Mouse (Mus musculus) liver, adult 2 months (tissue): Measurements from ENCODE around the gene Actrt3. TPM values are rescaled to one million over a fixed set of nuclear protein-coding genes. Genes with fewer than 3 reads are reported as not detected.
A peak's percentile ranks its signal among the peaks of the same experiment; 100 is the strongest.

ENCODE experiments used
- DNase-seq: peaks from one replicate; pipeline ENCODE4 v3.0.0-alpha.2; 2011; ENCODE audit warnings: low read depth, low spot score; ENCODE audit errors: extremely low read depth
- H3K27ac ChIP-seq: fragments of 200-500 bp; replicated peaks from 2 replicates; pipeline ENCODE4 v1.5.1; 2012; ENCODE audit warnings: low read depth, mild to moderate bottlenecking, control low read depth, inconsistent platforms, low read length; ENCODE audit not compliant: insufficient read depth
- H3K27me3 ChIP-seq: fragments of 200-500 bp; 2 replicates; pipeline ENCODE4 v1.6.1; 2012; ENCODE audit warnings: mild to moderate bottlenecking, moderate library complexity, low read length, inconsistent platforms; ENCODE audit not compliant: control insufficient read depth, insufficient read depth
- H3K36me3 ChIP-seq: fragments of 200-500 bp; 2 replicates; pipeline ENCODE4 v1.6.1; 2012; ENCODE audit warnings: low read length, inconsistent platforms; ENCODE audit not compliant: control insufficient read depth, insufficient read depth
- H3K4me1 ChIP-seq: fragments of 200-500 bp; 2 replicates; pipeline ENCODE4 v1.6.1; 2011; ENCODE audit warnings: low read length; ENCODE audit not compliant: control insufficient read depth, insufficient read depth
- H3K4me3 ChIP-seq: fragments of 200-500 bp; 2 replicates; pipeline ENCODE4 v1.5.1; 2011; ENCODE audit warnings: low read depth, mild to moderate bottlenecking, control low read depth, low read length, moderate library complexity; ENCODE audit not compliant: insufficient read depth
- H3K79me2 ChIP-seq: fragments of 200-500 bp; 2 replicates; pipeline ENCODE4 v1.6.1; 2012; ENCODE audit warnings: inconsistent platforms, mild to moderate bottlenecking, low read length, moderate library complexity; ENCODE audit not compliant: control insufficient read depth, insufficient read depth
- H3K9ac ChIP-seq: fragments of 200-500 bp; 2 replicates; pipeline ENCODE4 v1.6.1; 2012; ENCODE audit warnings: low read depth, mild to moderate bottlenecking, control low read depth, inconsistent platforms, low read length
- CTCF ChIP-seq: fragments of 200-500 bp; IDR thresholded peaks from 2 replicates; pipeline ENCODE4 v1.5.1; 2011; ENCODE audit warnings: low read depth, low read length, control low read depth
- POLR2A ChIP-seq: fragments of 200-500 bp; IDR thresholded peaks from 2 replicates; pipeline ENCODE4 v1.6.1; 2011; ENCODE audit warnings: low read length, control low read depth; ENCODE audit not compliant: insufficient read depth; ENCODE audit errors: extremely low read depth
- WGBS: fragments of 180-500 bp; shearing (Covaris S2); methylation state at CpG from one replicate; pipeline ENCODE4 v1.1.7; 2018; 5-methylcytosine and 5-hydroxymethylcytosine counted together
- polyA plus RNA-seq: library from polyadenylated mRNA; depleted of rRNA; stranded (reverse); fragments of >200 nt; gene quantifications from 2 replicates; pipeline ENCODE4 v1.2.3, GENCODE M21; 2012; rRNA removed
- total RNA-seq: library from RNA; depleted of rRNA; stranded (reverse); fragments of >200 nt; gene quantifications from 2 replicates; pipeline ENCODE4 v1.2.3, GENCODE M21; 2014; rRNA removed

Actrt3 gene
- total and polyA plus RNA-seq, 2 experiments: 0.04 TPM; not detected in 1

DNA sequence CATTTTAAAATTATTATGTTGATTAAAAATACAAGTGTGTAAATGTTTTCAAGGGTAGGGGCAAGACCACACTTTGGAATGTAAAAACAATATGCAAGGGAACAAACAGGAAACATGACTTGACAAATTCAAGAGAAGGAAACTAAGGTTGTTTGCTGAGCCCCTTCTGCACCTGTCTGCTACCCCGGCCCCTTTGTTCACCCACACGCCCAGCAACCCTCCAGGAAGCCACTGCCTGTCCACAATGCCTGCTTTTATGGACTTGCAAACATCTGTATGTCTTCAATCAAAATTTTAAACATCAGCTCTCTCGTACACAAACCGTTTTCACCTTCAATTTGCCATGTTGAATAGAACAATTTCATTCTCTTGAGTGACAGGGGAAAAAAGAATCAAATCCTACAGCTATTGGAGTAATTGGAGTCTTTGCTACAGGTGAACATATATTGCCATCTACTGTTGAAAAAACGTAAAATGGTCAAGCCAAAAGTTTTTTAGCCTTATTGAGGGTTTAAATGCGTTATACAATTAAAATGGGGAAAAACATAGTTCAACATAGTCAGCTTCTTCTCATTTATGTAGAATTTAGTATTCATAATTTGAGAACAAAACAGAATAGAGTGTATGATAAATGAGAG, 38.9 kb downstream of the Actrt3 start:
- H3K27me3 ChIP-seq: no peaks in the 10 kb centered on the region
- no peaks in the 10 kb centered on the region for H3K79me2 ChIP-seq
- no peak overlapping the region for H3K9ac ChIP-seq
- no peaks in the 10 kb centered on the region for H3K4me1 ChIP-seq
- 54% methylated on average over 6 of the region's 6 CpGs for WGBS
- no peak overlapping the region for H3K27ac ChIP-seq
- H3K4me3 ChIP-seq: no peak overlapping the region
- no peaks in the 10 kb centered on the region for H3K36me3 ChIP-seq
- DNase-seq: peak; percentile 9
- no peak for TF ChIP-seq CTCF
- no peak for TF ChIP-seq POLR2A

DNA sequence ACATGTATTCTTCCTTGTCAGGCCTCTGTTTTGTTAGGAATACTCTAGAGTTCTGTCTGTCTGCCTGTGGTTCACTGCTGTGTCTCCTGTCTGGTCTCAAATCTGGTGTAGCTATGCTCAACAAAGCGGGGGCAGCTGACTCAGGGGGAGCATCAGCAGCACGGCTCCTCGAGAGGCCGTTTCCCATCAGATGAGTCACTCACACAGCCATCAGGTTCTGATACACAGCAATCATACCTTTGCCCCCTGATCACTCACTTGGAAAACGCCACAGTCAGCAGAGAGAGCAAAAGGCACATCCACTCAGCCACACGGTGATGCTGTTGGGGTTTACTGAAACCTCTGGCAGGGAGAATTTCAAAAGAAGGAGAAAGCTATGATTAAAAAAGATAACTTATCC, 46.0 kb downstream of the Actrt3 start:
- WGBS: 34% methylated on average over 6 of the region's 6 CpGs
- Histone ChIP-seq H3K27ac (no peak overlapping the region), H3K36me3 (no peaks in the 10 kb centered on the region), H3K27me3 (no peaks in the 10 kb centered on the region), H3K4me3 (no peak overlapping the region), H3K4me1 (peaks cover 2% of the 10 kb centered on the region; the same call in 1 of the 2 replicates), H3K9ac (no peak overlapping the region), H3K79me2 (no peaks in the 10 kb centered on the region)
- DNase-seq: no peak
- TF ChIP-seq CTCF (no peak), POLR2A (no peak)

DNA sequence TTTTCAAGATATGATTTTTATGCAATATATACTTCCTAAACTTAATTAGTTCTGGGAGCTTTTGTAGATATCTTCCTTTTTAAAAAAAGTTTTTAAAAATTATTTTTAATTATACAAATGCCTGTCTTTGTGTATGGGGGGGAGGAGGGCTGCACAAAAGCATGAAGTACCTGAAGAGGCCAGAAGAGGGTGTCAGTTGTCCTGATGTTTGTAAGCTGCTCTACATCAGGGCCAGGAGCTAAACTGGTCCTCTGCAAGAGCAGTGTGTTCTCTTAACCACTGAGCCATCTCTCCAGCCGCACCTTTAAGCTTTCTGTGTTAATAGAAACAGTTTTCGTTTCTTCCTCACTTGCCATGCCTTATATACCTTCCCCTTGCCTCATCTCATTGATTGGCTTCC, 49.5 kb downstream of the Actrt3 start:
- peak; percentile 15; the same call in 1 of the 2 replicates for TF ChIP-seq CTCF
- no peak for TF ChIP-seq POLR2A
- Histone ChIP-seq H3K4me1 (peaks cover 2% of the 10 kb centered on the region; the same call in 1 of the 2 replicates), H3K79me2 (no peaks in the 10 kb centered on the region), H3K9ac (no peak overlapping the region), H3K4me3 (no peak overlapping the region), H3K36me3 (no peaks in the 10 kb centered on the region), H3K27me3 (no peaks in the 10 kb centered on the region), H3K27ac (no peak overlapping the region)
- WGBS: 72% methylated on average over 2 of the region's 2 CpGs
- peak; percentile 19 for DNase-seq

- H3K27ac ChIP-seq: no peak overlapping the region
- TF ChIP-seq POLR2A (no peak), CTCF (no peak)
- WGBS: 66% methylated on average over 7 of the region's 7 CpGs
- no peaks in the 10 kb centered on the region for H3K36me3 ChIP-seq
- DNase-seq: no peak
- peaks cover 2% of the 10 kb centered on the region; the same call in 1 of the 2 replicates for H3K4me1 ChIP-seq
- H3K9ac ChIP-seq: no peak overlapping the region
- no peaks in the 10 kb centered on the region for H3K79me2 ChIP-seq
- H3K27me3 ChIP-seq: no peaks in the 10 kb centered on the region
- no peak overlapping the region for H3K4me3 ChIP-seq
These were observed 50.8 kb downstream of the Actrt3 start for GRCm38 (mm10) chr3:30548928-30549327.

- DNase-seq: no peak
- Histone ChIP-seq H3K4me3 (no peak within 1 kb of the TSS), H3K36me3 (no peaks in the 10 kb centered on the region), H3K4me1 (peaks cover 2% of the 10 kb centered on the region; the same call in 1 of the 2 replicates), H3K79me2 (no peaks in the 10 kb centered on the region), H3K9ac (no peak within 1 kb of the TSS), H3K27me3 (no peaks in the 10 kb centered on the region), H3K27ac (no peak within 1 kb of the TSS)
- WGBS: 87% methylated on average over 3 of the region's 3 CpGs
- TF ChIP-seq POLR2A (no peak), CTCF (no peak)
These were observed 51.8 kb downstream of the Actrt3 start, which contains the start of gene Mecom for GRCm38 (mm10) chr3:30547908-30548307. TSS of gene Mecom (minus strand) at chr3:30548008.

Other genes with a start within 250 kb of the Actrt3 start
- gene Mecom, start 51.9 kb downstream of the Actrt3 start, total RNA-seq: 1.4 and 3.0 TPM in 2 replicates
- 0.26 and 0.39 TPM in 2 replicates for gene Mecom, start 51.9 kb downstream of the Actrt3 start, polyA plus RNA-seq
- gene Mynn, start 2.1 kb upstream of the Actrt3 start, total RNA-seq: 8.8 and 10.5 TPM in 2 replicates
- gene Mynn, start 2.1 kb upstream of the Actrt3 start, polyA plus RNA-seq: 3.3 and 5.1 TPM in 2 replicates
- gene Lrriq4, start 44.6 kb upstream of the Actrt3 start, total RNA-seq: not detected in 2 replicates
- not detected in 2 replicates for gene Lrriq4, start 44.6 kb upstream of the Actrt3 start, polyA plus RNA-seq
- 0.09 TPM in 1 of 2 replicates, not detected in the other for gene Lrrc34, start 47.9 kb upstream of the Actrt3 start, total RNA-seq
- not detected in 2 replicates for gene Lrrc34, start 47.9 kb upstream of the Actrt3 start, polyA plus RNA-seq
- not detected in 2 replicates for gene Lrrc31, start 99.9 kb upstream of the Actrt3 start, total RNA-seq
- not detected in 2 replicates for gene Lrrc31, start 99.9 kb upstream of the Actrt3 start, polyA plus RNA-seq
- not detected in 2 replicates for gene Samd7, start 146.4 kb upstream of the Actrt3 start, total RNA-seq
- gene Samd7, start 146.4 kb upstream of the Actrt3 start, polyA plus RNA-seq: not detected in 2 replicates
- 56.6 and 77.5 TPM in 2 replicates for gene Sec62, start 192.9 kb upstream of the Actrt3 start, total RNA-seq
- gene Sec62, start 192.9 kb upstream of the Actrt3 start, polyA plus RNA-seq: 16.3 and 19.2 TPM in 2 replicates